Mouse (Mus musculus): ENCODE data around the gene Auts2. TPM values are rescaled to one million over a fixed set of nuclear protein-coding genes. Genes with fewer than 3 reads are reported as not detected.

The Auts2 gene
- polyA plus RNA-seq, 1 experiment from 2014 or later, result 95.1 TPM

- 72% methylated on average over 2 of the region's 2 CpGs for WGBS
- Histone ChIP-seq H3K9me3 (replicated peaks) (no peaks in the 10 kb centered on the region), H3K4me2 (no peak overlapping the region), H3K27ac (no peak overlapping the region), H3K27me3 (no peaks in the 10 kb centered on the region), H3K36me3 (ENCODE audit: poor library complexity, severe bottlenecking) (no peaks in the 10 kb centered on the region), H3K9ac (no peak overlapping the region), H3K4me3 (no peak overlapping the region), H3K4me1 (peaks cover 24% of the 10 kb centered on the region)
- ATAC-seq, result no peak
Measured at GRCm38 (mm10) chr5:132212446-132212845, 330.7 kb downstream of the Auts2 start.

- H3K27ac ChIP-seq, result no peak overlapping the region
- H3K4me1 ChIP-seq, result peaks cover 27% of the 10 kb centered on the region
- no peaks in the 10 kb centered on the region for H3K27me3 ChIP-seq
- no peaks in the 10 kb centered on the region for H3K9me3 ChIP-seq (replicated peaks)
- H3K4me3 ChIP-seq, result no peak overlapping the region
- no peaks in the 10 kb centered on the region for H3K36me3 ChIP-seq (ENCODE audit: poor library complexity, severe bottlenecking)
- no peak for ATAC-seq
- H3K9ac ChIP-seq, result no peak overlapping the region
- H3K4me2 ChIP-seq, result no peak overlapping the region
Measured at GRCm38 (mm10) chr5:132209694-132210093, 333.4 kb downstream of the Auts2 start.

GRCm38 (mm10) chr5:132206220-132206619, 336.9 kb downstream of the Auts2 start:
- Histone ChIP-seq H3K9me3 (replicated peaks) (no peaks in the 10 kb centered on the region), H3K4me1 (peaks cover 37% of the 10 kb centered on the region), H3K27ac (no peak overlapping the region), H3K4me3 (no peak overlapping the region), H3K27me3 (no peaks in the 10 kb centered on the region), H3K4me2 (no peak overlapping the region), H3K9ac (no peak overlapping the region), H3K36me3 (ENCODE audit: poor library complexity, severe bottlenecking) (no peaks in the 10 kb centered on the region)
- WGBS, result 97% methylated on average over 1 of the region's 1 CpGs
- no peak for ATAC-seq

DNA sequence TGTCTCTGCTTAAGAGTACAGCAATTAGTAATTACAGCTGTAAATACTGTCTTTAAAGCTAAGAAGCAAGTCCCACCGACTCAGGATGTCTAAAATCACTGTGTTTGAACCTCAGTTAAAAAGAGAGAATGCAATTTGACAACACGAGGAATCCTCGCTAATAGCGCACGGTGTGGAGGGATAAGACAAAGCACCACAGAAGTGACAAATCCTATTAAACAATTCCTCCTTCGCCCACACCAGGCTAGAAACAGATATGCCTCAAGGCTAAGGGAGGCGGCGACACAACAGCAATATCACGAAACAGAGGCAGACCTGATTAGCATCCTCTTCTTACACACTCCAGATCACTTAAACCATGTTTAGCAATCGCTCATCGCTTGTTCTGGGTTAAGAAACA, 339.3 kb downstream of the Auts2 start:
- no peaks in the 10 kb centered on the region for H3K9me3 ChIP-seq (replicated peaks)
- H3K4me1 ChIP-seq, result peaks cover 46% of the 10 kb centered on the region
- H3K27ac ChIP-seq, result no peak overlapping the region
- no peak overlapping the region for H3K4me3 ChIP-seq
- H3K9ac ChIP-seq, result no peak overlapping the region
- H3K4me2 ChIP-seq, result no peak overlapping the region
- no peaks in the 10 kb centered on the region for H3K36me3 ChIP-seq (ENCODE audit: poor library complexity, severe bottlenecking)
- WGBS, result 52% methylated on average over 11 of the region's 11 CpGs
- H3K27me3 ChIP-seq, result no peaks in the 10 kb centered on the region
- ATAC-seq, result no peak

- no peak overlapping the region for H3K9ac ChIP-seq
- no peak overlapping the region for H3K27ac ChIP-seq
- H3K4me3 ChIP-seq, result no peak overlapping the region
- no peaks in the 10 kb centered on the region for H3K36me3 ChIP-seq (ENCODE audit: poor library complexity, severe bottlenecking)
- H3K27me3 ChIP-seq, result no peaks in the 10 kb centered on the region
- H3K4me2 ChIP-seq, result no peak overlapping the region
- peaks cover 46% of the 10 kb centered on the region for H3K4me1 ChIP-seq
- H3K9me3 ChIP-seq (replicated peaks), result no peaks in the 10 kb centered on the region
- no peak for ATAC-seq
- WGBS, result 71% methylated on average over 4 of the region's 4 CpGs
Measured at GRCm38 (mm10) chr5:132201077-132201645, 342.0 kb downstream of the Auts2 start.

GRCm38 (mm10) chr5:132200595-132200994, 342.5 kb downstream of the Auts2 start:
- Histone ChIP-seq H3K9ac (no peak overlapping the region), H3K36me3 (ENCODE audit: poor library complexity, severe bottlenecking) (no peaks in the 10 kb centered on the region), H3K4me3 (no peak overlapping the region), H3K4me1 (peaks cover 49% of the 10 kb centered on the region), H3K4me2 (no peak overlapping the region), H3K27ac (no peak overlapping the region), H3K27me3 (no peaks in the 10 kb centered on the region), H3K9me3 (replicated peaks) (no peaks in the 10 kb centered on the region)
- no peak for ATAC-seq
- WGBS, result 70% methylated on average over 4 of the region's 4 CpGs

DNA sequence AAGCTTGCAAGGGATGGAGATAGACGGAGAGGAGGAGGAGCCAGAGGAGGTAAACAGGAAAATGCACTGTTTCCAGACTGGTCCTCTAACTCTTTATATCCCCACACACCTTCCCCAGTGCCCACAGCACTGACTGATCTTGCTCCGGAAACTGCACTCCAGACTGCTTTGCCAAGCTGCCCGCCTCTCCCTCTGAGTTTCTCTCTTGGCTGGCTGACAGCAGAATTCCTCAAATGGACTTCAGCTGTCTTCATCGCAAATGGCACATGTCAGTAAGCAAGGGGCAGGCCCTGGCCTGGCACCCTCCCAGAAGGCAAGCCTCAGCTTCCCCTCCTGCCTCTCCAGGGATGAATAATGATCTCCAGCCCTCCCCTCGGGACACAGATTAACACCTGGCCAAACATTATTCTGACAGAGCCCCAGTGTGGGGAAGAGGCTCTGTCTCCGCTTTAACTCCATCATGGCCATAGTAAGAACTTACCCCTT, 348.1 kb downstream of the Auts2 start:
- H3K4me2 ChIP-seq, result peak overlapping the region; percentile 37
- H3K27ac ChIP-seq, result peak overlapping the region; percentile 59
- H3K4me1 ChIP-seq, result peaks cover 58% of the 10 kb centered on the region
- H3K9me3 ChIP-seq (replicated peaks), result no peaks in the 10 kb centered on the region
- 25% methylated on average over 6 of the region's 6 CpGs for WGBS
- no peak overlapping the region for H3K4me3 ChIP-seq
- ATAC-seq, result no peak
- H3K36me3 ChIP-seq (ENCODE audit: poor library complexity, severe bottlenecking), result no peaks in the 10 kb centered on the region
- H3K27me3 ChIP-seq, result no peaks in the 10 kb centered on the region
- peak overlapping the region; percentile 34 for H3K9ac ChIP-seq

DNA sequence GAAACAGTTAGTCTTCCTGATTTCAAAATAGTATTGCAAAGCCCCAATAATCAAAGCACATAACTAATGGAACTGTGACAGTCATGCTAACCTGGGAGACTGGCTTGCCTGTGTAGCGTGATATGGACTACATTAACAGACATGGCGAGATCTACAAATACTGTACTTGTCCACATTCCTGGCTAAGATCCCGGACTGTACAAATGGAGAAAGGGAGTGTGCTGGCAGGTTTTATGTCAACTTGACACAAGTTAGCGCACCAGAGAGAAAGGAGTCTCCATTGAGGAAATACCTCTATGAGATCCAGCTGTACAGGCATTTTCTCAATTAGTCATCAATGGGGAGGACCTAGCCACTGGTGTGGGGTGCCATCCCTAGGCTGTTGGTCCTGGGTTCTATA, 353.0 kb downstream of the Auts2 start:
- H3K9me3 ChIP-seq (replicated peaks), result no peaks in the 10 kb centered on the region
- H3K9ac ChIP-seq, result no peak overlapping the region
- H3K4me1 ChIP-seq, result peaks cover 80% of the 10 kb centered on the region
- no peak overlapping the region for H3K27ac ChIP-seq
- H3K4me2 ChIP-seq, result no peak overlapping the region
- H3K36me3 ChIP-seq (ENCODE audit: poor library complexity, severe bottlenecking), result no peaks in the 10 kb centered on the region
- no peak overlapping the region for H3K4me3 ChIP-seq
- WGBS, result 81% methylated on average over 4 of the region's 4 CpGs
- no peak for ATAC-seq
- H3K27me3 ChIP-seq, result no peaks in the 10 kb centered on the region

DNA sequence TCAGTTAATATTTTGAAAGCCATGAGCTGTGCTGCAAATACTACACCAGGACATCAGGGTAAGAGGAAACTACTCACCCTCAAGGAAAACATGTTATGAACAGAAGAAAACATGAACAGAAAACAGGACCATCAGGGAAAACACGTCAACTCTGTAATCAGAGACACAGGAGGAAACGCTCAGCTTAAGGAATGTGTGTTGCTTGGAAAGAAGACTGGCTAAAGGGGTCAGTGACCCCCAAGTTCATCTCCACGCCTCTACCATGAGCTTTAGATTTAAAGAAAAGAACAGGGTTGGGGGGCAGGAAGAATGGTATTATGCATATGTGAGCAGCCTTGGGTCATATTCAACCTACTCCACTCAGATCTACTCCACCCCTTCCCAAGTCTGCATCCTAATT, 356.5 kb downstream of the Auts2 start:
- H3K36me3 ChIP-seq (ENCODE audit: poor library complexity, severe bottlenecking), result no peaks in the 10 kb centered on the region
- no peak overlapping the region for H3K27ac ChIP-seq
- H3K27me3 ChIP-seq, result no peaks in the 10 kb centered on the region
- no peak overlapping the region for H3K9ac ChIP-seq
- ATAC-seq, result no peak
- no peaks in the 10 kb centered on the region for H3K9me3 ChIP-seq (replicated peaks)
- no peak overlapping the region for H3K4me3 ChIP-seq
- H3K4me2 ChIP-seq, result peak overlapping the region; percentile 1; the same call in 1 of the 2 replicates
- 23% methylated on average over 3 of the region's 3 CpGs for WGBS
- H3K4me1 ChIP-seq, result peaks cover 79% of the 10 kb centered on the region

- H3K4me1 ChIP-seq, result peaks cover 76% of the 10 kb centered on the region
- ATAC-seq, result no peak
Measured at GRCm38 (mm10) chr5:132186221-132186620, 356.9 kb downstream of the Auts2 start.

GRCm38 (mm10) chr5:132184395-132185095, 358.6 kb downstream of the Auts2 start:
- no peak for ATAC-seq
- no peaks in the 10 kb centered on the region for H3K27me3 ChIP-seq
- 43% methylated on average over 4 of the region's 4 CpGs for WGBS
- H3K9ac ChIP-seq, result no peak overlapping the region
- no peaks in the 10 kb centered on the region for H3K36me3 ChIP-seq (ENCODE audit: poor library complexity, severe bottlenecking)
- no peaks in the 10 kb centered on the region for H3K9me3 ChIP-seq (replicated peaks)
- H3K4me1 ChIP-seq, result peaks cover 61% of the 10 kb centered on the region
- H3K4me3 ChIP-seq, result no peak overlapping the region
- H3K4me2 ChIP-seq, result no peak overlapping the region
- no peak overlapping the region for H3K27ac ChIP-seq

More at GRCm38 (mm10) chr5:132186221-132186620, 356.9 kb downstream of the Auts2 start:
- H3K4me2 ChIP-seq, result peak overlapping the region; percentile 1; the same call in 1 of the 2 replicates
- 9% methylated on average over 7 of the region's 7 CpGs for WGBS
- H3K9ac ChIP-seq, result peak overlapping the region; percentile 1; the same call in 1 of the 2 replicates
- peak overlapping the region; percentile 23 for H3K27ac ChIP-seq
- no peaks in the 10 kb centered on the region for H3K27me3 ChIP-seq
- no peak overlapping the region for H3K4me3 ChIP-seq
- no peaks in the 10 kb centered on the region for H3K36me3 ChIP-seq (ENCODE audit: poor library complexity, severe bottlenecking)
- H3K9me3 ChIP-seq (replicated peaks), result no peaks in the 10 kb centered on the region

DNA sequence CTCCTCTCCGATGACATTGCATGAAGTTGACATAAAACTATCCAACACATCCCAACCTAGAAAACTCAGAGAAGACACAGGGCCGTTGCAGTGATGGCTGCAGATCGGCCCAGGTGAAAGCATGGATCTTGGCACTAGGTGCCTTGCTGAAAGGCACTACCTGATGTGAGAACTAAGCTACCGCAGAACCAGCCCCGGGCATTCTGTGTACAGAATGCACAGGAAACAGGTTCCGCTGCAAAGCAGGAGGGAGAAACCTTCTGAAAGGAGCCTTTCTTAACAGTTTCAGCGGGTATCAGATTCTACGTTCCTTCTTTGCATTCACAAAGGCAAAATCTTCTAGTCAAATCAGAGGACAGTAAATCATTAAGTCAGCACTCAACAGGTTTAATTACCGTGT, 361.1 kb downstream of the Auts2 start:
- H3K36me3 ChIP-seq (ENCODE audit: poor library complexity, severe bottlenecking), result no peaks in the 10 kb centered on the region
- no peaks in the 10 kb centered on the region for H3K27me3 ChIP-seq
- no peak overlapping the region for H3K4me2 ChIP-seq
- no peak overlapping the region for H3K4me3 ChIP-seq
- peaks cover 45% of the 10 kb centered on the region for H3K4me1 ChIP-seq
- H3K9ac ChIP-seq, result no peak overlapping the region
- H3K27ac ChIP-seq, result no peak overlapping the region
- 81% methylated on average over 9 of the region's 9 CpGs for WGBS
- H3K9me3 ChIP-seq (replicated peaks), result no peaks in the 10 kb centered on the region
- no peak for ATAC-seq

Measured in forebrain, embryonic 13.5 days (tissue).